Mouse (Mus musculus) liver, postnatal 0 days (tissue): ENCODE results near the gene B9d1.

Experiments
- CTCF ChIP-seq: sonication (generic); IDR thresholded peaks from 2 replicates; pipeline ENCODE4 v1.5.1; 2016; ENCODE audit warnings: antibody characterized with exemption, low read depth
- EP300 ChIP-seq: IDR thresholded peaks from 2 replicates; pipeline ENCODE4 v1.6.1; 2016; ENCODE audit warnings: antibody characterized with exemption, low read depth, mild to moderate bottlenecking

- TF ChIP-seq CTCF, result no peak
- no peak for TF ChIP-seq EP300
These were observed 27.1 kb upstream of the B9d1 start for GRCm38 (mm10) chr11:61477566-61478508.
